In genomic region chr19:30829231-30829775, GRCm38 (mm10) we compare ENCODE assay signal across 23 mouse cellular contexts.
DNase-seq lines count a peak whose midpoint lies in the region; ATAC-seq and TF ChIP-seq lines count a peak whose summit lies in the region.
"Had no signal": no experiment of that assay in that cellular context is flagged by ENCODE, and none has a peak within 500 bp of the region (broad histone marks: within the 10 kb centered on the region; RNA-seq: fewer than 3 reads in every experiment).

No protein-coding gene starts in this region.

- DNase-seq in left cerebral cortex, adult 18-20 months (ENCODE audit: low spot score in 2 of 2): peak; percentile 8 to 16
- no peak for DNase-seq in left cerebral cortex, adult 2 months (ENCODE audit: extremely low spot score in 1 of 2, low spot score in 2 of 2)
- no peak for DNase-seq in ES-E14 (ENCODE audit: low read depth, low spot score)
- DNase-seq in forebrain, postnatal 0 days: no peak
- no peak for DNase-seq in cerebellum, adult 18-20 months
- DNase-seq in cerebellum, adult 2 months: no peak
- DNase-seq: adrenal gland, adult 2 months; adrenal gland, postnatal 25 days; cerebellum, adult 9-10 months; cerebellum, postnatal 25 days; gastrocnemius, postnatal 25 days; heart, adult 11 months; heart, postnatal 36 days had no signal

- H3K27me3 ChIP-seq in forebrain, postnatal 0 days (ENCODE audit: insufficient read depth, low read length): no peaks in the 10 kb centered on the region
- H3K27me3 ChIP-seq in cerebellum, adult 2 months (ENCODE audit: control insufficient read depth, insufficient read depth, low read length): no peaks in the 10 kb centered on the region
- H3K27me3 ChIP-seq: embryonic facial prominence, embryonic 13.5 days; heart, embryonic 13.5 days; hindbrain, embryonic 15.5 days had no signal

- H3K9me3 ChIP-seq in ES-E14 (ENCODE audit: control insufficient read depth, insufficient read depth, low read depth, low read length): no peaks in the 10 kb centered on the region
- H3K9me3 ChIP-seq in forebrain, postnatal 0 days (ENCODE audit: low read length): no peaks in the 10 kb centered on the region
- H3K9me3 ChIP-seq: forebrain, embryonic 10.5 days had no signal

- no peak overlapping the region for H3K4me2 ChIP-seq in forebrain, postnatal 0 days (ENCODE audit: low read depth)
- H3K4me2 ChIP-seq: embryonic facial prominence, embryonic 13.5 days; heart, embryonic 13.5 days; hindbrain, embryonic 15.5 days had no signal

- no peak overlapping the region for H3K4me3 ChIP-seq in left cerebral cortex, adult 2 months
- H3K4me3 ChIP-seq in ES-E14 (ENCODE audit: insufficient read depth in 1 of 2, low read depth in 1 of 2, low read length in 2 of 2, poor library complexity in 1 of 2, severe bottlenecking in 1 of 2): no peak overlapping the region
- H3K4me3 ChIP-seq in forebrain, postnatal 0 days (ENCODE audit: low read depth, low read length): no peak overlapping the region
- no peak overlapping the region for H3K4me3 ChIP-seq in cerebellum, adult 2 months (replicated peaks; ENCODE audit: insufficient read depth, low read depth, low read length)
- H3K4me3 ChIP-seq: embryonic facial prominence, embryonic 13.5 days; forebrain, embryonic 10.5 days; heart, embryonic 13.5 days; hindbrain, embryonic 15.5 days had no signal

- TF ChIP-seq CTCF in left cerebral cortex, adult 2 months (IDR thresholded peaks at IDR 0.05): no peak
- TF ChIP-seq CTCF in forebrain, postnatal 0 days (IDR thresholded peaks at IDR 0.05; ENCODE audit: low read depth): no peak
- no peak for TF ChIP-seq CTCF in cerebellum, adult 2 months (IDR thresholded peaks at IDR 0.05; ENCODE audit: borderline replicate concordance, insufficient read depth, low read depth, low read length)

- no peak overlapping the region for H3K27ac ChIP-seq in left cerebral cortex, adult 2 months
- H3K27ac ChIP-seq in ES-E14 (ENCODE audit: insufficient read depth, low read depth, low read length, poor library complexity, severe bottlenecking): no peak overlapping the region
- no peak overlapping the region for H3K27ac ChIP-seq in forebrain, postnatal 0 days (ENCODE audit: low read depth, low read length)
- H3K27ac ChIP-seq in cerebellum, adult 2 months (ENCODE audit: insufficient read depth, low read length): no peak overlapping the region
- H3K27ac ChIP-seq: embryonic facial prominence, embryonic 13.5 days; forebrain, embryonic 10.5 days; heart, embryonic 13.5 days; hindbrain, embryonic 15.5 days had no signal

- H3K36me3 ChIP-seq in ES-E14 (ENCODE audit: control insufficient read depth, insufficient read depth, low read length, poor library complexity, severe bottlenecking): no peaks in the 10 kb centered on the region
- H3K36me3 ChIP-seq in forebrain, postnatal 0 days (ENCODE audit: insufficient read depth): no peaks in the 10 kb centered on the region
- H3K36me3 ChIP-seq: embryonic facial prominence, embryonic 13.5 days; forebrain, embryonic 10.5 days; heart, embryonic 13.5 days had no signal

- in situ Hi-C loops in ES-E14 (cut with MboI; ENCODE audit: low sequenced_read_pairs in 2 of 2, unreplicated experiment in 2 of 2): no loop called here

- H3K9ac ChIP-seq in ES-E14 (ENCODE audit: insufficient read depth, low read depth, low read length, poor library complexity, severe bottlenecking): no peak overlapping the region
- H3K9ac ChIP-seq in forebrain, postnatal 0 days: no peak overlapping the region
- H3K9ac ChIP-seq: embryonic facial prominence, embryonic 13.5 days; heart, embryonic 13.5 days; hindbrain, embryonic 15.5 days had no signal

- H3K4me1 ChIP-seq in ES-E14 (ENCODE audit: control insufficient read depth in 2 of 2, insufficient read depth in 2 of 2, low read length in 2 of 2, poor library complexity in 1 of 2): no peaks in the 10 kb centered on the region
- no peaks in the 10 kb centered on the region for H3K4me1 ChIP-seq in forebrain, postnatal 0 days (ENCODE audit: insufficient read depth)
- no peaks in the 10 kb centered on the region for H3K4me1 ChIP-seq in cerebellum, adult 2 months (ENCODE audit: control insufficient read depth, insufficient read depth, low read length)
- H3K4me1 ChIP-seq: embryonic facial prominence, embryonic 13.5 days; heart, embryonic 13.5 days; hindbrain, embryonic 15.5 days had no signal

- 0 out of 2 replicates have a peak, but pooled peaks have one; percentile 35 for ATAC-seq in granulocyte monocyte progenitor cell, adult 5-6 weeks (replicated peaks; ENCODE audit: poor library complexity, severe bottlenecking)
- no peak for ATAC-seq in forebrain, postnatal 0 days
- ATAC-seq: activated CD4-positive, CD25-positive, alpha-beta regulatory T cell, adult 4 months; CD4-positive, CD25-positive, alpha-beta regulatory T cell, adult 4 months; forebrain, embryonic 14.5 days; intestine, embryonic 16.5 days; Patski had no signal

- intact Hi-C loops in left cerebral cortex, adult 2 months (cut with DNase I): no loop called here

- WGBS in forebrain, postnatal 0 days: 88% methylated on average over 7 of the region's 7 CpGs
- 84% methylated on average over 7 of the region's 7 CpGs for WGBS in cerebellum, adult 2 months

- TF ChIP-seq POLR2A in cerebellum, adult 2 months (IDR thresholded peaks at IDR 0.05; ENCODE audit: borderline replicate concordance, insufficient read depth, low read length): no peak

TF ChIP-seq in ES-E14, 5 proteins besides CTCF, POLR2A, EP300 and RAD21:
- TF ChIP-seq CHD2 (IDR thresholded peaks at IDR 0.05; ENCODE audit: low read depth, low read length) (no peak), ZNF384 (IDR thresholded peaks at IDR 0.05; ENCODE audit: low read depth, low read length) (no peak), MAFK (IDR thresholded peaks at IDR 0.05; ENCODE audit: insufficient read depth, low read depth, low read length) (0 out of 2 replicates have a peak, but pooled peaks have one; percentile 16)

Comparison
In these comparisons a context has a peak if more than half of its experiments do, and no peak if none do; other contexts are left out.
1. DNase-seq: peak in left cerebral cortex, adult 18-20 months (2 of 2); none in left cerebral cortex, adult 2 months (0 of 2), ES-E14 (single experiment), forebrain, postnatal 0 days (single experiment), cerebellum, adult 18-20 months (0 of 2) and cerebellum, adult 2 months (0 of 2).